Mouse (Mus musculus) embryo, embryonic 10 days (tissue): ENCODE data around the gene Olfr1342.

ENCODE experiments used
- DNase-seq: peaks from one replicate; pipeline ENCODE4 v3.0.0-alpha.2; 2015; ENCODE audit warnings: low spot score

The Olfr1342 gene

GRCm38 (mm10) chr4:118692412-118692973 is at the start of gene Olfr1342:
TSS of gene Olfr1342 (minus strand) at chr4:118692756.
- no peak for DNase-seq

GRCm38 (mm10) chr4:118741881-118742280 is 49.3 kb upstream of the Olfr1342 start:
- peak; percentile 16 for DNase-seq

GRCm38 (mm10) chr4:118740988-118741698 is 48.6 kb upstream of the Olfr1342 start:
- peak; percentile 5 for DNase-seq

- DNase-seq = no peak
Observed at GRCm38 (mm10) chr4:118739574-118739973, 47.0 kb upstream of the Olfr1342 start.

GRCm38 (mm10) chr4:118731875-118732274 is 39.3 kb upstream of the Olfr1342 start, which contains the start of gene Olfr1339:
TSS of gene Olfr1339 (plus strand) at chr4:118732175.
- DNase-seq = no peak

GRCm38 (mm10) chr4:118721742-118722483 is 29.4 kb upstream of the Olfr1342 start:
- DNase-seq = peak; percentile 80

- no peak for DNase-seq
Observed at GRCm38 (mm10) chr4:118719838-118720237, 27.3 kb upstream of the Olfr1342 start, which contains the start of gene Olfr1340. TSS of gene Olfr1340 (plus strand) at chr4:118720138.

GRCm38 (mm10) chr4:118711656-118712055 is 19.1 kb upstream of the Olfr1342 start:
- DNase-seq = no peak

- DNase-seq = no peak
Observed at GRCm38 (mm10) chr4:118708086-118708485, 15.5 kb upstream of the Olfr1342 start.

GRCm38 (mm10) chr4:118703223-118703622 is 10.7 kb upstream of the Olfr1342 start, which contains the start of gene Olfr1341:
TSS of gene Olfr1341 (plus strand) at chr4:118703523.
- no peak for DNase-seq

GRCm38 (mm10) chr4:118693812-118694211 is 1.3 kb upstream of the Olfr1342 start:
- DNase-seq = no peak

GRCm38 (mm10) chr4:118687086-118687485 is 5.5 kb downstream of the Olfr1342 start:
- no peak for DNase-seq

GRCm38 (mm10) chr4:118658652-118659051 is 33.9 kb downstream of the Olfr1342 start, which contains the start of gene Olfr62:
TSS of gene Olfr62 (plus strand) at chr4:118658952.
- no peak for DNase-seq

GRCm38 (mm10) chr4:118645234-118645633 is 47.3 kb downstream of the Olfr1342 start:
- DNase-seq = peak; percentile 79

- no peak for DNase-seq
Observed at GRCm38 (mm10) chr4:118642346-118643190, 50.0 kb downstream of the Olfr1342 start.
